Mouse (Mus musculus): ENCODE data around the gene Insm2.

Gene Insm2

GRCm38 (mm10) chr12:55604411-55604810 is 5.2 kb downstream of the Insm2 start:
- DNase-seq (ENCODE audit: low spot score in 2 of 2), result no peak

- DNase-seq (ENCODE audit: low spot score in 2 of 2), result no peak
Observed at GRCm38 (mm10) chr12:55607902-55608301, 8.7 kb downstream of the Insm2 start.

- no peak for DNase-seq (ENCODE audit: low spot score in 2 of 2)
Observed at GRCm38 (mm10) chr12:55610812-55611211, 11.6 kb downstream of the Insm2 start.

DNA sequence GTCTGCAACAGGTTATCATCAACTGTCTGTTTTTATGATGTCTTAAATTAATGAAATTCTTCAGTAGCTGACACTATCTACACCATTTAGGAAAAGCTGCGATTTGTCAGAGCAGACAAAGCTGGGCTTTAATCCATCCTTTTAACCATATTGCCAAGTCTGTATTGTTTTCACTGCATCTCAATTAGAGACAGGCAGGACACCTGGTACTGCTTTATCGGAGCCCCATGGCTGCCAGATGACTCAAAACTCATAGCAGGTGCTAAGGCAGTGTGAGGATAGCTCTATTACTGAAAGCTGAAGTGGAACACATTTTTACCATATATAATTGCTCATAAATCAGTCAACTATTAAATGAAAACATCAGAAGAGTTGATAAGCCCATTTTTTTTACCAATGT is 21.1 kb downstream of the Insm2 start:
- no peak for DNase-seq (ENCODE audit: low spot score in 2 of 2)

GRCm38 (mm10) chr12:55622615-55623245 is 23.5 kb downstream of the Insm2 start:
- no peak for DNase-seq (ENCODE audit: low spot score in 2 of 2)

GRCm38 (mm10) chr12:55623254-55623653 is 24.0 kb downstream of the Insm2 start:
- no peak for DNase-seq (ENCODE audit: low spot score in 2 of 2)

- no peak for DNase-seq (ENCODE audit: low spot score in 2 of 2)
Observed at GRCm38 (mm10) chr12:55626711-55627110, 27.5 kb downstream of the Insm2 start.

GRCm38 (mm10) chr12:55648011-55648525 is 48.8 kb downstream of the Insm2 start:
- no peak for DNase-seq (ENCODE audit: low spot score in 2 of 2)
